Mouse (Mus musculus): ENCODE measurements around the gene Cxcl12.

DNA sequence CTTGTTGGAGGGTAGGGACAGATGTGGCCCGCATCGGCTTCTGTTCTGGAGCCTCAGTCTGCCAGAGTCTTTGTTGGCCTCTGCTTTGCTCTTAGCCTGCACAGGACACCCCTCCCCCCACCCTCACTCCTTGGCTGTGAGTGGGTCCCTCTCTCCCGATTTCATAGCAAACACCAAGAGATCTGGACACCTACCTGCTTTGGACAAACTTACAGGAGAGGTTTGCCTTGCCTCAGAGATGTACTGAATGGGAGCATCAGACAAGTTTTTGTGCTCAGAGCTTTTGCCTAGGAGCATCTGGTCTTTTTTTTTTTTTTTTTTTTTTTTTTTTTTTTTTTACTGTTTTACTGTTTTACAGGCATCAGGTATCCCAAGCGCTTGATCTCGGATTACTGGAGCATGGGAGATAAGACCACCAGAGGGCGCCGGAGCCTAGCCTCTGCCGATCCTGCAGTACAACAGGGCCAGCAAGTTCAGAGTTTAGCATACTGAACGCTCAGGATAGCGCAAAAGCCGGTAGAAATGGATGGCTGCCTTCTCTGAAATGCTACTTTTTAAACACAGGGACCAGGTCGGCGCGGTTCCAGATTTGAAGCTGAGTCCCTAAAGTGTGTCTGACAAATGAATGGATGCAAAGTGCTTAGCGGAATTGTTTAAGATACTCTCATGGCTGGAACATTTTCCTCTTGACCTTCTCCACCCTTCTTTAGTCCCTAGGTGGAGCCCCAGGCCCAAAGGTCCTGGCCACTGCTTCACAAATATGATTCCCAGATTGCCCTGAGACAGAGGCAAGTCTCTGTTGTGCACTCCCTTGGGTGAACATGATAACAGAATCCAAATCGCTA, 1.5 kb upstream of the Cxcl12 start:
- TF ChIP-seq CTCF (IDR thresholded peaks at IDR 0.05; ENCODE audit: extremely low read depth, insufficient read depth, insufficient read length, insufficient replicate concordance) = peak; percentile 42; the same call in 1 of the 2 replicates
- TF ChIP-seq POLR2A (IDR thresholded peaks at IDR 0.05; ENCODE audit: low read depth, low read length) = no peak
